Mouse (Mus musculus): ENCODE data around the gene Mroh8. TPM values are rescaled to one million over a fixed set of nuclear protein-coding genes. Genes with fewer than 3 reads are reported as not detected.
"Not testable (repeated sequence)": the region's sequence is repeated elsewhere in the genome, so short reads cannot be mapped to it uniquely, and the experiment has no call there.

Gene Mroh8
- polyA plus RNA-seq, 1 experiment from 2014 or later, result 0.42 TPM

GRCm38 (mm10) chr2:157283321-157283720, 4.0 kb upstream of the Mroh8 start:
- Histone ChIP-seq H3K36me3 (peaks cover 54% of the 10 kb centered on the region), H3K27me3 (no peaks in the 10 kb centered on the region), H3K4me3 (no peak overlapping the region), H3K4me1 (replicated peaks) (peaks cover 25% of the 10 kb centered on the region), H3K27ac (replicated peaks) (no peak overlapping the region), H3K9ac (no peak overlapping the region), H3K4me2 (no peak overlapping the region), H3K9me3 (no peaks in the 10 kb centered on the region)
- ATAC-seq (ENCODE audit: low read depth), result no peak
- WGBS, result 91% methylated on average over 6 of the region's 6 CpGs

GRCm38 (mm10) chr2:157278717-157279415, 483 bp downstream of the Mroh8 start, which contains the start of gene Rpn2:
Rpn2 (plus strand) TSS chr2:157279017.
- Histone ChIP-seq H3K4me2 (peak within 1 kb of the TSS; percentile 90), H3K9me3 (no peaks in the 10 kb centered on the region), H3K36me3 (peaks cover 20% of the 10 kb centered on the region), H3K4me3 (peak within 1 kb of the TSS; percentile 98), H3K4me1 (replicated peaks) (peaks cover 26% of the 10 kb centered on the region), H3K9ac (peak within 1 kb of the TSS; percentile 94), H3K27ac (replicated peaks) (peak within 1 kb of the TSS; percentile 95), H3K27me3 (no peaks in the 10 kb centered on the region)
- peak; percentile 100 for ATAC-seq (ENCODE audit: low read depth)
- under 1% methylated on average over 64 of the region's 64 CpGs for WGBS

GRCm38 (mm10) chr2:157263832-157264231, 15.5 kb downstream of the Mroh8 start:
- Histone ChIP-seq H3K9me3 (no peaks in the 10 kb centered on the region), H3K27ac (replicated peaks) (no peak overlapping the region), H3K4me1 (replicated peaks) (no peaks in the 10 kb centered on the region), H3K9ac (no peak overlapping the region), H3K4me3 (no peak overlapping the region), H3K27me3 (no peaks in the 10 kb centered on the region), H3K4me2 (no peak overlapping the region), H3K36me3 (no peaks in the 10 kb centered on the region)
- WGBS, result 73% methylated on average over 6 of the region's 6 CpGs
- ATAC-seq (ENCODE audit: low read depth), result no peak

GRCm38 (mm10) chr2:157263101-157263500, 16.2 kb downstream of the Mroh8 start:
- Histone ChIP-seq H3K4me3 (no peak overlapping the region), H3K27ac (replicated peaks) (no peak overlapping the region), H3K36me3 (no peaks in the 10 kb centered on the region), H3K4me1 (replicated peaks) (no peaks in the 10 kb centered on the region), H3K9ac (no peak overlapping the region), H3K9me3 (no peaks in the 10 kb centered on the region), H3K27me3 (no peaks in the 10 kb centered on the region), H3K4me2 (no peak overlapping the region)
- ATAC-seq (ENCODE audit: low read depth), result no peak
- WGBS, result 89% methylated on average over 1 of the region's 1 CpGs

GRCm38 (mm10) chr2:157262506-157262905, 16.8 kb downstream of the Mroh8 start:
- Histone ChIP-seq H3K4me1 (replicated peaks) (no peaks in the 10 kb centered on the region), H3K27ac (replicated peaks) (no peak overlapping the region), H3K36me3 (no peaks in the 10 kb centered on the region), H3K4me3 (no peak overlapping the region), H3K4me2 (no peak overlapping the region), H3K9me3 (no peaks in the 10 kb centered on the region), H3K27me3 (no peaks in the 10 kb centered on the region), H3K9ac (no peak overlapping the region)
- 58% methylated on average over 9 of the region's 9 CpGs for WGBS
- ATAC-seq (ENCODE audit: low read depth), result no peak

GRCm38 (mm10) chr2:157261930-157262329, 17.4 kb downstream of the Mroh8 start:
- no peaks in the 10 kb centered on the region for H3K36me3 ChIP-seq
- H3K4me2 ChIP-seq, result no peak overlapping the region
- no peaks in the 10 kb centered on the region for H3K27me3 ChIP-seq
- 81% methylated on average over 5 of the region's 5 CpGs for WGBS
- no peaks in the 10 kb centered on the region for H3K9me3 ChIP-seq
- H3K27ac ChIP-seq (replicated peaks), result no peak overlapping the region
- ATAC-seq (ENCODE audit: low read depth), result no peak
- H3K9ac ChIP-seq, result no peak overlapping the region
- no peaks in the 10 kb centered on the region for H3K4me1 ChIP-seq (replicated peaks)
- no peak overlapping the region for H3K4me3 ChIP-seq

GRCm38 (mm10) chr2:157259720-157260119, 19.6 kb downstream of the Mroh8 start:
- Histone ChIP-seq H3K4me1 (replicated peaks) (no peaks in the 10 kb centered on the region), H3K9ac (no peak overlapping the region), H3K36me3 (no peaks in the 10 kb centered on the region), H3K4me2 (no peak overlapping the region), H3K27ac (replicated peaks) (no peak overlapping the region), H3K27me3 (no peaks in the 10 kb centered on the region), H3K9me3 (no peaks in the 10 kb centered on the region), H3K4me3 (no peak overlapping the region)
- 10% methylated on average over 5 of the region's 5 CpGs for WGBS
- no peak for ATAC-seq (ENCODE audit: low read depth)

GRCm38 (mm10) chr2:157248111-157248510, 31.2 kb downstream of the Mroh8 start:
- no peak overlapping the region for H3K9ac ChIP-seq
- no peaks in the 10 kb centered on the region for H3K4me1 ChIP-seq (replicated peaks)
- H3K4me2 ChIP-seq, result no peak overlapping the region
- H3K4me3 ChIP-seq, result no peak overlapping the region
- H3K27ac ChIP-seq (replicated peaks), result no peak overlapping the region
- ATAC-seq (ENCODE audit: low read depth), result no peak
- no peaks in the 10 kb centered on the region for H3K27me3 ChIP-seq
- H3K36me3 ChIP-seq, result no peaks in the 10 kb centered on the region
- no peaks in the 10 kb centered on the region for H3K9me3 ChIP-seq

GRCm38 (mm10) chr2:157245603-157246002, 33.7 kb downstream of the Mroh8 start:
- ATAC-seq (ENCODE audit: low read depth), result no peak
- Histone ChIP-seq H3K27me3 (no peaks in the 10 kb centered on the region), H3K9ac (no peak overlapping the region), H3K9me3 (no peaks in the 10 kb centered on the region), H3K27ac (replicated peaks) (no peak overlapping the region), H3K4me2 (no peak overlapping the region), H3K4me1 (replicated peaks) (no peaks in the 10 kb centered on the region), H3K4me3 (no peak overlapping the region), H3K36me3 (no peaks in the 10 kb centered on the region)
- WGBS, result 82% methylated on average over 2 of the region's 2 CpGs

GRCm38 (mm10) chr2:157245001-157245400, 34.3 kb downstream of the Mroh8 start:
- WGBS, result 53% methylated on average over 5 of the region's 5 CpGs
- Histone ChIP-seq H3K9ac (no peak overlapping the region), H3K9me3 (no peaks in the 10 kb centered on the region), H3K4me1 (replicated peaks) (no peaks in the 10 kb centered on the region), H3K27me3 (no peaks in the 10 kb centered on the region), H3K27ac (replicated peaks) (no peak overlapping the region), H3K4me2 (no peak overlapping the region), H3K36me3 (no peaks in the 10 kb centered on the region), H3K4me3 (no peak overlapping the region)
- no peak for ATAC-seq (ENCODE audit: low read depth)

GRCm38 (mm10) chr2:157235946-157236345, 43.4 kb downstream of the Mroh8 start:
- no peaks in the 10 kb centered on the region for H3K36me3 ChIP-seq

GRCm38 (mm10) chr2:157221916-157222315, 57.4 kb downstream of the Mroh8 start:
- H3K27ac ChIP-seq (replicated peaks); H3K4me1 ChIP-seq (replicated peaks); H3K9me3 ChIP-seq; H3K9ac ChIP-seq; ATAC-seq (ENCODE audit: low read depth); H3K36me3 ChIP-seq; H3K4me3 ChIP-seq; H3K27me3 ChIP-seq; H3K4me2 ChIP-seq: not testable (repeated sequence)
- WGBS, result 84% methylated on average over 3 of the region's 3 CpGs

More at GRCm38 (mm10) chr2:157235946-157236345, 43.4 kb downstream of the Mroh8 start:
- no peak for ATAC-seq (ENCODE audit: low read depth)
- Histone ChIP-seq H3K4me1 (replicated peaks) (no peaks in the 10 kb centered on the region), H3K4me3 (no peak overlapping the region), H3K4me2 (no peak overlapping the region), H3K27me3 (no peaks in the 10 kb centered on the region; the same call in 1 of the 2 replicates), H3K27ac (replicated peaks) (no peak overlapping the region), H3K9me3 (no peaks in the 10 kb centered on the region), H3K9ac (no peak overlapping the region)
- WGBS, result 67% methylated on average over 8 of the region's 8 CpGs

GRCm38 (mm10) chr2:157220108-157220507, 59.2 kb downstream of the Mroh8 start:
- WGBS, result 81% methylated on average over 6 of the region's 6 CpGs
- Histone ChIP-seq H3K4me2 (no peak overlapping the region), H3K9ac (no peak overlapping the region), H3K27me3 (no peaks in the 10 kb centered on the region), H3K27ac (replicated peaks) (no peak overlapping the region), H3K4me3 (no peak overlapping the region), H3K4me1 (replicated peaks) (no peaks in the 10 kb centered on the region), H3K9me3 (no peaks in the 10 kb centered on the region), H3K36me3 (no peaks in the 10 kb centered on the region)
- no peak for ATAC-seq (ENCODE audit: low read depth)

Data from neural tube, embryonic 13.5 days (tissue).